Mouse (Mus musculus) left cerebral cortex, adult 8-10 months (tissue): Measurements from ENCODE around the gene Serinc3. TPM values are rescaled to one million over a fixed set of nuclear protein-coding genes. Genes with fewer than 3 reads are reported as not detected.
"Not testable (repeated sequence)": the region's sequence is repeated elsewhere in the genome, so short reads cannot be mapped to it uniquely, and the experiment has no call there.

Source experiments
- DNase-seq, 2 experiments: peaks; one replicate each; pipeline ENCODE4 v3.0.0; 2022; ENCODE audit warnings: low spot score in 2 of 2
- total RNA-seq, 4 experiments: library from RNA; stranded (reverse); gene quantifications; 2 replicates each; pipeline ENCODE4 v1.2.4; 2022

Serinc3 gene
- total RNA-seq, 4 experiments from 2014 or later, result 225 to 241 (median 233) TPM

DNA sequence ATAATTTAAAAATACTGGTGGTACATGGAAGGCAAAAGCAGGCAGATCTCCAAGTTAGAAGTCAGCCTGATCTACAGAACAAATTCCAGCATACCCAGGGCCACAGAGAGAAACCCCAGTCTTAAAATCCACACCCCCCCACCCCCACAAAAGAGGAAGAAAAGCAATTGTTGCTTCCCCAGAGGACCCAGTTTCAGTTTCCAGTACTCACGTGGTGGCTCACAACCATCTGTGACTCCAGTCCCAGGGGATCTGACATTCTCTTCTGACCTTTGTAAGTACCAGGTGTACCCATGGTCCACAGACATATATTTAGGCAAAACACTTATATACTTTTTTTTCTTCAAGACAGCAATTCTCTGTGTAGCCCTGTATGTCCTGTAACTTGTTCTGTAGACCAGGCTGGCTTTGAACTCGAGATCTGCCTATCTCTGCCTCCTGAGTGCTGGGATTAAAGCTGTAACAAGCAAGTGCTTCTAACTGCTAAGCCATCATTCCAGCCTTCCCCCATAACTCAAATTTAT, 17.8 kb upstream of the Serinc3 start:
- DNase-seq, result no peak

DNA sequence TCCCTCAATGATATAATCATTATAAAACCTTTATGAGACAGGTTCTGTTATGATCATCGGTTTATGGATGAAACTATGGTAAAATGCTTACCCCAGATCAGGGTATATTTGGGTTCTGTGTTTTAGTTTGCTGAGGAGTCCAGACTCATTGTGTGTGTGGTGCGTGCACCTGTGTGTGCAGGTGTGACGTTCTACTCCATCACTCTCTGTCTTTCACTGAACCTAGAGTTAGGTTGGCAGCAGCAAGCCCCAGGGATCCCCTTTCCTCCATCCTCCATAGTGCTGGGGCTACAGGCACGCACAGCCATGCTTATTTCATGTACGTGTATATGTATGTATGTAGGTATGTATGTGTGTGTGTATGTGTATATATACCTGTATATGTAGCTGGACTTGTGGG, 17.1 kb upstream of the Serinc3 start:
- DNase-seq, result no peak

DNA sequence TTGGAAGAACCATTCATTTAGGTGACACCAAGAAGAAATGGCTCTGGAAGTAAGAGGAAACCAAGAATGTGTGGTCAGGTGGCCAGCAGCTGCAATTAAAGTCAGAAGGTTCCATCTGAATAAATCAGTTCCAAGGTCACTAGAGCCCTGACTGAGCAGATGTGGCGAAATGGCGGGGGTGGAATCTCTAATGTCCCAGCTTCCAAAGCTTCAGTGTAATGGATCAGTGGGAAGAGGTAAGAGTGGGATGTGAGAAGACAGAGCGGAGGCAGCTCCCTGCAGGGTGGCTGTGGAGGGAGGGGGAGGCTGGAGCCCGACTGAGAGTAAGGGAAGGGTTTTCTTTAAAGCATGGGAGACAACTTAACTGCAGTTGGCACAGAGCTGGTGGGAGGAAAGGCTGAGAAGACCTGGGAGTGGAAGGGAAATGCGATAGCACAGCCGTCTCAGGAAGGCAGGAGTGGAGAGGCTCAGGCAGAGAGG, 16.5 kb upstream of the Serinc3 start:
- peak; percentile 23 to 82 for DNase-seq

DNA sequence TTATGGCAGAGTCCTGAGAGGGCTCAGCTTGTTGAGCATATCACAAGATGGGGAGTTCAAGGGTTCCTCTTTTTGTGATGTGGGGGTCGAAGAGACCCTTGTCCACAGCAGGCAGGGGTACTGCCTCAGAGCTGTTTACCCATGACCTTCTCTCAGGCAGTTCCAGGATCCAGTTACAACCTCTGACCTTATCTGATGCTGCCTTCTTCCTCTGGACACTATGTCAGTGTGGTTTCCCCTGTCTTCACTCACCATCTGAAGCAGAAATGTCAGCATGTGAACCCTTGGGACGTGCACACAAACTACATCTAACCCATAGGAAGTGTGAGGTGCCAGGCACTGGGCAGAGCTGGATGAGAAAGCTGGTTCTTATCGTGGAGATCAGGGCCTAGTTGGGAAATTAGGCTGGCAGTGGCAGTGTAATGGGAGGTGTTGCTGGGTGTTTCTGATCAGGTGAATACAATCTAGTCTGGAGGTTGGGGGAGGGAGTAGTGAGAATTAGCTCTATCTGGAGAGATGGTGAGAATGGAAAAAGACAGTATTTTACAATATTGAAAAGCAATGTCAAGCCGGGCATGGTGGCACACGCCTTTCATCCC, 15.3 kb upstream of the Serinc3 start:
- DNase-seq, result no peak

DNA sequence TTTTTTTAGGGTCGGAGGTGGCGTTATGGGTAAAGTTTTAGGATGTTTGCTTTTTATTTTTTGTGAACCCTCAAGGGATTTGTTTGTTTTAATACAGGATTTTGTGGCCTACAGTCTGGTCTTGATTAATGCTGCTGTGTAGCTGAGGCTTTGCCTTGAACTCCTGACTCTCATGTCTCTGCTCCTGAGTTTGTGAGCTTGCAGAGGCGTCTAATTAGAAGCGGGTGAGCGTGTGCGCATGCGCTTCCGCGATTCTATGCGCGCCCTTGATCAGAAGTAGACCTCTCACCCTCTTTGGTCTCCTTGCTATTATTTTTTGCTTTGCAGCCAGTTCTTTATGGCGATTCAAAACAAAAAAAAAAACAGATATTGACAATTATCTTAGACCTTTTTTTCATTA, 14.5 kb upstream of the Serinc3 start:
- DNase-seq, result no peak

DNA sequence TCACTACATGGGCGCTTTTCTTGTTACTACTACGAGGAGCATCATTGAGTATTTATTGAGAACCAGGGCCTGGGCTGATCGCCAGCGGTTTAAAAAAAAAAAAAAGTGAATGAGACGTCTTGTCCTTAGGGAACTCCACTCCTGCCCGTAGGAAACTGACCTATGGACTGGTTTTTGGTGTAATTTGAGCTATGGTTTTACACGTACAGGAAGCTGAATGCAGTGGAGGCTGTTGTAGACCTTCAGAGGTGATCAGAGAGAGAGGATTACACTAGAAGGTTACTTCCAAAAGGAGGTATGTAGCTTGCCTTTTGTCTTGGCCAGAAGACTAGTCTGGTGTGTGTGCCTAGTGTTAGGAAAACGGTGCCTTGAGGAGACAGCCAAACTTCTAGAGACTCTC, 14.0 kb upstream of the Serinc3 start:
- no peak for DNase-seq

DNA sequence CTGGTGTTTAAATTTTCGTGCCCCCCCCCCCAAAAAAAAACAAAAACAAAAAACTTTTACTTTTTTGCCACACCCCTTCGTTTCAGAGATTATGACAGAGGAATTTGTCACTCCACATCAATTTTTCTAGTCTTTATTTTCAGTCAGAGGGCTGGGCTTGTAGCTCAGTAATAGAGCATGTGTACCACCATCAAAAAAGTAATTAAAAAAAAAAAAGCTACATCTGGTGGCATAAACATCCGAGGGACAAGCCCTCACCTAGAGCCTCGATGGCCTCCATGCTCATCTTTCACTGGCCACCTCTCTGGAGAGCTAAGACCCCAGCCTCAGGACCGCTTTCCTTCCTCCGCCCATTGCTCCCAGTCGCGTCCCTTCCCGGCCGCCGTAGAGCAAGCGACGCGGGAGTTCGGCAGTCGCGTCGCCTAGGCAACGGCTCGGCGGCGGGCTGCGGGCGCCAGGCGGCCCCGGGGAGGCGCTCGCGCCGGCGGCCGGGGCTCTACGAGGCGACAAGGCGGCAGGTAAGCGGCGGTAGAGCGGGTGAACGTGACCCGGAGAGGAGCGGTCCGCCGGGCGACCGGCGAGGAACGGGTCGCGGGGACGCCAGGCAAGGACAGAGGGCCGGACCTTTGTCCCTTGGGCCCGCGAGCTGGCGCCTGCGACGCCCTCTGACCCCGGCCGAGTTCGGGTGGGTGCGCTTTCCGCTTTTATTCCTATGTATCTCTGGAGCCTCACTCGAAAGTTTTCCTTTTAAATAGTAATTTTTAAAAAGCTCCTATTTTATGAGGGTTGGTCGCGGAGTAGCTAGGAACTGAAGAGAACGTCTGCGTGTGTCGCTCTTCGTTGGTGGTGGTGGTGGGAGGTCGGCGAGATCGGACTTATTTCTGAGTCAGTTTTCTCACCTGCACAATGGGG, 13.3 kb upstream of the Serinc3 start, which contains the start of gene Pkig:
Gene Pkig (plus strand): TSS at position 412 of the 912 bp plus-strand sequence.
- peak; percentile 74 to 75 for DNase-seq

DNA sequence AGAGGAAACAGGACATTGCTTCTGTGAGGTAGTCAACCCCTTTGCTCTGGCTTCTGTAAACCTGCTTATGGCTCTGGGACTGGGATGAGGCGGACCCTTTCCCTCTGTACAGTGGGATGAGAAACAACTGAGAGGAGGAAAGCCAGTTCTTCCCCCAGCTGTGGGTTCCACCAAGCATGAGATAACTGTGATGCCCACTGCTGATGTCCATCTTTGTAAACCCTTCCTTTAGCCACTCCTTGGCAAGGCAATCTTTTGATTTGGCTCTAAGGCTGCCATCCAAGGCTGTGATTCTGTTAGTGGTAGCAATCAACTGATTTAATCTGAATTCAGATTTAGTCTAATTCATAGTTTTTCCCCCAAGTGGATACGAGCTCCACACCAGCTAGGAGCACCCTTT, 12.6 kb upstream of the Serinc3 start:
- DNase-seq, result no peak

DNA sequence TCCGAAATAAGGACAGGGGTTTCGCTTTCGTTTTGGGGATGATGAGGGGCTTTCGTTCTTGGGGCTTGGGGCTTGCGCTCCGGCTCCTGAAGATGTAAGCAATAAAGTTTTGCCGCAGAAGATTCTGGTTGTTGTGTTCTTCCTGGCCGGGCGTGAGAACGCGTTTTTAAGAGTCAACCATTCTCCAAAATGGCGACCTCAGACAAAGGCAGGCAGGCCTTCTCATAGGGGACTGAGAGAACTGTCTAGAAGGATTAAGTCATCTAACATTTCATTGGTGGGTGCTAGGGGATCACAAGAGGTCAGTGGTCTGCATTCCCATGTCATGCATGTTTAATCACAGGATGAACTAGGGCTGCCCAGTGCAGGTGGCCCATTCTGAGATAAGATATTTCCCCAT, 10.8 kb upstream of the Serinc3 start:
- DNase-seq, result not testable (repeated sequence)

DNA sequence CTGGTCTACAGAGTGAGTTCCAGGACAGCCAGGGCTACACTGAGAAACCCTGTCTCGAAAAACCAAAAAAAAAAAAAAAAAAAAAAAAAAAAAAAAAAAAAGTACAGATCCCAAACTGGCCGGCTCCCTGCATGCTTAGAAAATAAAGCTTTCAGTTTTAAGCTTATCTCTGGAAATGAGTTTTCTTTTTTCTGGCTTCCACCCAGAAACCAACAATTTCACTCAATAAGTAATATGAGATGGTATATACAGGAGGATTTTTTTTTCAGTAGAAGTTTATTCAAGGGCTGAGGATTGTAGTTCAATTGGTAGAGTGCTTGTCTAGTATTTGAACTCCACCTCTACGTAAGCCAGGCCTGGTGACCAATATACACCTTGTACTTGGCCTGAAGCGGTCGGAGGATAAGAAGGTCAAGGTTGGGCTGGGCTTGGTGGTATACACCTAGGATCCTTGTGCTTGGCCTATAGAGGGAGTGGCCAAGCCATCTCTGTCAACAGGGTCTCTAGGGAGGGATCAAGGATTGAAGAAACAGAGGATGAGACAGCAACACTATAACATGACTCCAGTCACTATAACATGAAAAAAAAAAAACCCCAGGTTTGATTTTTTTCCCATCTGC, 1.6 kb upstream of the Serinc3 start:
- DNase-seq, result no peak

DNA sequence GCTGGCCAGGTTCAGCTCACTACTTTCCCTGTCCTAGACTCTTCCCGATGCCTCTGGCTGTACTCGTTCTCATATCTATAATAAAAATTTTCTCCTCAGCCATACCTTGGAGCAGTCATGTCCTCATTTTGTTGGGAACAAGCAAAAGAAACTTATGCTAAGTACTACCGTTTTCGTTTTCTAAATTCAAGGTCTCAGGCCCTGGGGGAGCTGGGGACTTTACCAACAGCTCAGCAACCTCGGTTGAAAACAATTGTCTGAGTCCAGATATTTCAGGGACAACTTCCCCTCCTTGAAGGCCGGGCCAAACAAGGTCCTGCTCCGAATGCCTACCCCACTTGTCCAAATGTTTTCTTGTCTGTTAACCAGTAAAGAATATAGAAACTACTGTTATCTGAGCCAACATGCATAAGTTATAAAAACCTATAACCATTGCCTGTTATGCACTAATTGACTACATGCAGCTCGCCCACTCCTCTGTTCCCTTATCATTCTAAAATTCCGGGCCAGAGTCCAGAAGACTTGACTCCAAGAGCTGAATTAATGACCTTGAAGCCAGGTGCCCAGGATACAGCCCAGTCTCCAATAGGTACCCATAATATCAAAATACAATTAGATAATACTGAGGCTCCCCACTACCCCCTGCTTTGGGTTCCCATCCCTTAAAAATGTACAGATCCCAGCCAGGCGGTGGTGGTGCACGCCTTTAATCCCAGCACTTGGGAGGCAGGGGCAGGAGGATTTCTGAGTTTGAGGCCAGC, 949 bp upstream of the Serinc3 start:
- DNase-seq, result no peak

DNA sequence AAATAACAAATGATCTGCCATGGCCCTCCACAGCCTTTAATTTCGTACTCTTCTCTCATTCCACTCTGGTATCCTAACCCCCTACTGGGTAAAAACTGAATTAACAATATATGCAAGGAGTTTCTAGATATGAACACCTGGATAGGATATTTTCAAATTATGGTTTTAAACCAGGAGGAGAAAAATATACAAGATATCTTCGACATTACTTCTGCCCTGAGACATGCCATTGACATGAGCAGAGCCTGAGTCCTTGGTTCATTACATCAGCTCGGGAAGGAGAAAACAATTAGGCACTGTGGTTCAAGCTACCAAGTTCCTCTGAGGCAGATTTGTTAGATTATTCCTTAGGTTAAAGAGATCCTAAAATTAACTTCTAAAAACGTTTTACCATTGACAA, 884 bp downstream of the Serinc3 start:
- DNase-seq, result no peak

DNA sequence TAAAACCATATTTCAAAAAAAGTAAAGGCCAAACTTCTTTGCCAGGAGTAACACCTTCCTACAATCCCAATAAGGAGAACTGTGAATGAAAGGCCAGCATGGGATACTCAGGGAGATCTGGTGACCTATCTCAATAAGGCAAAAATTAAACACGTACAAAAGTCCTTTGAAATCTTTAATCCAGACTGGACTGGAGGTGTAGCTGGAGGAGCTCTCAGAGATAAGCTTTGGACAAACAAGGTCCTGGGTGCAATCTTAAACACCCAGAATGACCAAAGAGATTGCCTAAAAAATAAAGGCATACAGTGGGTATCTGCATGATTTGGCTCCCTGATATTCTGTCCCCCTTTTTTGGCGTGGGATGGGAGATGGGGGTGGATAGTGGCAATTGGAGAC, 1.4 kb downstream of the Serinc3 start:
- DNase-seq, result no peak

DNA sequence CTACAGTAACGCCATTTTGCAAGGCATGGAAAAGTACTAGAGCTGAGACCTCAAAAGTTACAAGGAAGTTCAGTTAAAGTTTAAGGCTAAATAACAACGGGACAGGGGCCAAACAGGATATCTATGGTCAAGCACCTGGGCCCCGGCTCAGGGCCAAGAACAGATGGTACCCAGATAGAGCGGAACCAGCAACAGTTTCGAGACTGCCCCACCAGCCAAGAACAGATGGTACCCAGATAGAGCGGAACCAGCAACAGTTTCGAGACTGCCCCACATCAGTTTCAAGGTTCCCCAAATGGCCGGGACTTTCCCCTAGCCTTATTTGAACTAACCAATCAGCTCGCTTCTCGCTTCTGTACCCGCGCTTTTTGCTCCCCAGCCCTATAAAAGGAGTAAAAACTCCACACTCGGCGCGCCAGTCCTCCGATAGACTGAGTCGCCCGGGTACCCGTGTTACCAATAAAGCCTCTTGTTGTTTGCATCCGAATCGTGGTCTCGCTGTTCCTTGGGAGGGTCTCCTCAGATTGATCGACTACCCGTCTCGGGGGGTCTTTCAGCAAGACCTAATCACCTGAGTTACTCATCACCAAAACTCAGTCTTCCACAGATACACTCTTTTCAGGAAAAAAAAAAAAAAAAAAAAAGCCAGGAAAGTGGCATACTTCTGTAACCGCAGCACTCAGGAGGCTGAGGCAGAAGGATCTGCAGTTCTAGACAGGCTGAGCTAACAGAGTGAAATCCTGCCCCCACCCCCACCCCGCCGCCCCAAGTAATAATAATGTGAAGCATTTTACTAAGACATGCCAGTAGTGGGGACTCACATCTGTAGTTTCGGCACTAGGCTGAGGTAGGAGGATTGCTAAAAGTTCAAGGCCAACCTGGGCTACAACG, 2.0 kb downstream of the Serinc3 start:
- DNase-seq, result no peak

DNA sequence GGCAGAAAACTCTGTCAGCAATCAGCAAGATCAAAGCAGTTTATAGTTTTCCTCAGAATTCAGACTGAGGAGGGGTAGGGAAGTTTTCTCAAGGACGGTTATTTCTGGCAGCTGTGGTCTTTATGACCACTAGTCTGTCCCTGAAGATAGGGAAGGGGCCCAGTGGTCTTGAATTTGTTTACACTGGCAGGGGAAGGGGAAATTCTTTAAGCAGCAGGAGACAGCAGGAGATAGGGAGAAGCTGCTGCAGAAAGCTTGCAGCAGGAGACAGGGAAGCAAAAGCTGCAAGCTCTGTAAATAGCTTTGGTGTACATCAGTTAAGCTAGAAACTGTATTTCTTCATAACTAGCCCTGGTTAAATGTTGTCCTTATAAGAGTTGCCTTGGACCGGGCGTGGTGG, 3.2 kb downstream of the Serinc3 start:
- DNase-seq, result no peak

DNA sequence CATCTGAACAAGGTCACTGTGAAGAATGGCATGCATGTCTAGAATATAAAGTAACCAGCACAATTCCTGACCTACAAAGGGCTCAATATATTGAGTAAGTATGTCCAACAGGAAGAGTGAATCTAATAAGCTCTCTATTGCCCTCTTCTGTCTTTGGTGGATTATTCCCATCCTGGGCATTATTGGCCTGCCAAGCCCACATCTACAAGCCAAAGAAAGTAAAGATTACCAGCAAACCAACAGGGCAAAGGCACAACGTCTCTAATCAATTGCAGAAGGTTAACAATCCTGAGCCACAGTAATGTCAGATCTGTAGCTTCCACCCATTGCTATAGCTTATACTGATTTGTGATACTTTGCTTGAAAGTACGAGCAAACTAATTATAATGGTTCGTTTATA, 4.4 kb downstream of the Serinc3 start:
- no peak for DNase-seq

DNA sequence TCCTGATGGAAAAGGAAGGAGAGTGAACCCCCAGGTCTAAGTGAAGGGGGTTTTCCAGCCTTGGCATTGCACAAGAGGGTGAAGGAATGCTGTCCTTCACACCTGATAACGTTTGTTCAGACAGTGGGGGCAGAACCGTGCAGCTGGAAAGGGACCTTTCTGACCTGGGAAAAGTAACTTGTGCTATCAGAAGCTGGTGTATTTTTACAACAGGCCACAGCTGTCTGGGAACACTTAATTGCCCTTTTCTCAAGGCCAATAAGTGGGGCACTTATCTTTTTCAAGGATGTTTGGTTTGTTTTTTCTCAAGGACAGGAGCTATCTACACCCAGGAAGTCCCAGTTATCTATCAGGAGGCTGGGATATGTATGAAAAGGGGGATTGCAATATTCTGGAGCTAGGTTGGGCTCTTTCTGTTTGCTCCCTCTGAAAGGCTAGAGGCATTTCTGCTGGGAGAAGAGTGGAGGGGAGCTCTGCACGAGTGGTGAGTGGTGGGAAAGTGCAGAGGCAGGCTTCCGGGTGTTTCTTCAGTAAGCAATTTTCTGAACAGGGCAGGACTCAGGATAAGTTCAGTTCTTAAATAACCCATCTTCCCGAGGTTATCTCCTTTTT, 7.2 kb downstream of the Serinc3 start:
- DNase-seq, result no peak

DNA sequence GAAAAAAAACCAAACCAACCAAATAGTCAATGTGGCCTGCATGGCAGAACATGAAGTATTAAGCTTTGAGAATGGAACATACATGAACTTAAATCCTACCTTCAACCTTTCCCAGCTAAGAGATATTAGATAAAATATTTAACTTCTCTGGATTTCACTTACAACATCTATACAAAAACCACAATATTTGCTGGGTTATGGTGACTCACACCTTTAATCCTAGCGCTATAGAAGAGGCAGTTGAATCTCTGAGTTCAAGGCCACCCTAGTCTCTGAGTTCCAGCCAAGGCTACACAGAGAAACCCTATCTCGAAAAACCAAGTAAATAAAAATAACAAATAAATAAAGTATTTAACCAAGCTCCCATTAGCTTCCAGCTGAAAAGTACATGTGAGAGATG, 8.9 kb downstream of the Serinc3 start:
- no peak for DNase-seq

DNA sequence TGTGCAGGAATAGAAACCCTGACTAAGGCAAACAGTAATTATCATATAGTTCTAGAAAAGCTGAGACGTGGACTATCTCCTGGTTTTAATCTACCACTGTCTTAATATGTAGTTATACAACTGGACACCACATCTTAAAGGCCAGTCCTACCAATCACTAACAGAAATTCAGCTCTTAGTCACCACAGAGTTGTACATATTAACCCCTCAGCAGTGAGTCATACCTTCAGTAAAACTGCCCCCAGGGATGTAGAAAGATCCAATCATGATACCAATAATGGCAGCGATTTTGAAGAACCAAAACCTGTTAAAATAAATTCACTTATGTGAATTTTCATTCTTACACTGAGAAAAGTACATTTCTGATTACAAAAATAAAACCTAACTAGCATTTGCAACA, 10.7 kb downstream of the Serinc3 start:
- DNase-seq, result no peak

DNA sequence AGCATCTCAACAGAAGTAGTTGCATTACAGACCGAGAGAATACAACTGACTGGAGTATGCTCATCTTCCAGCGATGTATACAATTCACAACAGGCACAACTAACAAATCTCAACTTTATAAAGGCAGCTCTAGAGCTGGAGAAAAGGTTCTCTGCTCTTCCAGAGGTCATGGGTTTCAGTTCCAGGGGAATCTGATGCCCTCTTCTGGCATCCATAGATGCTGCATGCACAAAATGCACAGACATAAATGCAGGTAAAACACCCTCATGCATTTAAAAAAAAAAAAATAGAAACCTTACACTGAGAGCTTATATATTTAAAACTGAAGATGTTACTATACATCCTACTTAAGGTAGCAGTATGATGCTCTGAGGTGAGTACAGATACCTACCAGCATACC, 13.2 kb downstream of the Serinc3 start:
- DNase-seq, result no peak
